Mouse (Mus musculus) limb, embryonic 12.5 days (tissue): ENCODE measurements at regions not wholly inside any gene's neighbourhood (a gene's known extent, or its start where the extent isn't known, plus 50 kb on each side); places are given as distances from the start of the nearest gene placed in this dataset.
"Not testable (repeated sequence)": the region's sequence is repeated elsewhere in the genome, so short reads cannot be mapped to it uniquely, and the experiment has no call there.

Experiments used
- ATAC-seq: fragments of 200-750 bp; cut with Nextera tagmentation; 2 replicates; pipeline ENCODE4 v1.8.0; 2017; ENCODE audit warnings: low read depth, moderate TSS enrichment; ENCODE audit not compliant: insufficient number of reproducible peaks, insufficient read depth, low FRiP score, low TSS enrichment
- H3K27ac ChIP-seq: fragments of 300-500 bp; sonication (generic); 2 replicates; pipeline ENCODE4 v1.5.1; 2016; ENCODE audit warnings: mild to moderate bottlenecking, moderate library complexity
- H3K27me3 ChIP-seq: fragments of 300-500 bp; sonication (generic); 2 replicates; pipeline ENCODE4 v1.6.1; 2016; ENCODE audit warnings: mild to moderate bottlenecking, moderate library complexity
- H3K36me3 ChIP-seq: fragments of 300-500 bp; sonication (generic); 2 replicates; pipeline ENCODE4 v1.6.1; 2016; ENCODE audit warnings: mild to moderate bottlenecking, moderate library complexity
- H3K4me1 ChIP-seq: fragments of 300-500 bp; sonication (generic); replicated peaks from 2 replicates; pipeline ENCODE4 v1.6.1; 2016
- H3K4me2 ChIP-seq: fragments of 300-500 bp; sonication (generic); 2 replicates; pipeline ENCODE4 v1.6.1; 2016; ENCODE audit warnings: mild to moderate bottlenecking, moderate library complexity
- H3K4me3 ChIP-seq: fragments of 300-500 bp; sonication (generic); replicated peaks from 2 replicates; pipeline ENCODE4 v1.5.1; 2016; ENCODE audit warnings: mild to moderate bottlenecking
- H3K9ac ChIP-seq: fragments of 300-500 bp; sonication (generic); replicated peaks from 2 replicates; pipeline ENCODE4 v1.6.1; 2016; ENCODE audit warnings: mild to moderate bottlenecking, moderate library complexity
- H3K9me3 ChIP-seq: fragments of 300-500 bp; sonication (generic); 2 replicates; pipeline ENCODE4 v1.6.1; 2016; ENCODE audit warnings: mild to moderate bottlenecking, moderate library complexity
- WGBS: fragments of 180-500 bp; shearing (Covaris S2); methylation state at CpG from one replicate; pipeline ENCODE4 v1.1.7; 2016; 5-methylcytosine and 5-hydroxymethylcytosine counted together

GRCm38 (mm10) chr1:157622156-157622555 lies 115.6 kb downstream of the Sec16b start:
- 92% methylated on average over 16 of the region's 16 CpGs for WGBS

DNA sequence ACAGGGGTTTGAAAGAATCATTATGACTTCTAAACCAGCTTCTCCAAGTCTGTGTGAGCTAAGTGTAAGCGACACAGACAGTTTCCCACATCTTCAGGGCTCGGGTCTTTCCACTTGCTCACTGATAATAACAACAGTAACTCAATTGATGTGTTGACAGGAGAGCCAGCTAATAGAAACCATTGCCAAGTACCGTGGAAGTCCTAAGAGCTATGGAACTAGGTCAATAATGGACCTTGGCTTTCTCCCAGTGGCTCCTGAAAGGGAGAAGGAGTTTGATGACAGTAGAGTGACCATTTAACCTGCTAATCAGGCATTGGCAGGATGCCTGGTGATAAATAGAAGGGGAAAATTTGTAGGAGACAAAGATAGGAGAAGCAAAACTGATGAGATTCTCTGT lies 126.1 kb downstream of the Sec16b start:
- no peaks in the 10 kb centered on the region for H3K9me3 ChIP-seq
- 57% methylated on average over 3 of the region's 3 CpGs for WGBS
- H3K36me3 ChIP-seq = no peaks in the 10 kb centered on the region
- H3K27me3 ChIP-seq = no peaks in the 10 kb centered on the region
- H3K4me2 ChIP-seq = no peak overlapping the region
- H3K4me1 ChIP-seq = no peaks in the 10 kb centered on the region; the same call in 1 of the 2 replicates
- H3K9ac ChIP-seq = no peak overlapping the region
- ATAC-seq = no peak
- H3K4me3 ChIP-seq = no peak overlapping the region
- H3K27ac ChIP-seq = no peak overlapping the region

More at GRCm38 (mm10) chr1:157622156-157622555, 115.6 kb downstream of the Sec16b start:
- H3K4me2 ChIP-seq, H3K27ac ChIP-seq, H3K9ac ChIP-seq, H3K4me1 ChIP-seq, H3K9me3 ChIP-seq, H3K36me3 ChIP-seq, ATAC-seq, H3K27me3 ChIP-seq, H3K4me3 ChIP-seq: not testable (repeated sequence)

GRCm38 (mm10) chr1:157633470-157633869 lies 126.9 kb downstream of the Sec16b start:
- no peak for ATAC-seq
- Histone ChIP-seq H3K4me3 (no peak overlapping the region), H3K4me2 (no peak overlapping the region), H3K27me3 (no peaks in the 10 kb centered on the region), H3K9me3 (no peaks in the 10 kb centered on the region), H3K27ac (no peak overlapping the region), H3K4me1 (no peaks in the 10 kb centered on the region; the same call in 1 of the 2 replicates), H3K36me3 (no peaks in the 10 kb centered on the region), H3K9ac (no peak overlapping the region)
- WGBS = 56% methylated on average over 6 of the region's 6 CpGs

- no peak for ATAC-seq
- Histone ChIP-seq H3K36me3 (no peaks in the 10 kb centered on the region), H3K4me3 (no peak overlapping the region), H3K9ac (no peak overlapping the region), H3K27me3 (no peaks in the 10 kb centered on the region), H3K9me3 (no peaks in the 10 kb centered on the region), H3K27ac (no peak overlapping the region), H3K4me2 (no peak overlapping the region), H3K4me1 (no peaks in the 10 kb centered on the region; the same call in 1 of the 2 replicates)
- WGBS = 88% methylated on average over 6 of the region's 6 CpGs
Measured at GRCm38 (mm10) chr1:157635776-157636175, 129.2 kb downstream of the Sec16b start.

DNA sequence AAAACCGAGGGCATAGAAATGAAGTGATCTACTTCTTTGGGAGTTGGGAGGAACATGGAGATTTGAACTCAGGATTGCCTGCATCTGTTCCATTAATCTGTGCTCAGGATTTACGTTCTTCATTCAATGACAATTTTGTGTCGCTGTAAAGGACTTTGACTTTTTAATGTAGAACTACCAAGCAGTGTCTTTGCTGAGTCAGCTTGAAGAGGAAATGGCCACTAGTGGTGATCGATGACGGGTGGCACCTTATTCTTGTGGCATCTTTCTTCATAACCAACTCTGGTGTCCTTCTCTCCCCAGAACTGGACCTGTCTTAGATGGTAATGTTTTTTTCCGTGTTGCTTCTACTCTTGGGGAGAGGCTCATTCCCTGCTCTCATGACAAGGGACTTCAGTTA lies 137.0 kb downstream of the Sec16b start:
- Histone ChIP-seq H3K36me3 (no peaks in the 10 kb centered on the region), H3K4me2 (no peak overlapping the region), H3K9me3 (no peaks in the 10 kb centered on the region), H3K4me3 (no peak overlapping the region), H3K27me3 (no peaks in the 10 kb centered on the region), H3K27ac (no peak overlapping the region), H3K9ac (no peak overlapping the region), H3K4me1 (no peaks in the 10 kb centered on the region)
- 88% methylated on average over 6 of the region's 6 CpGs for WGBS
- ATAC-seq = no peak

DNA sequence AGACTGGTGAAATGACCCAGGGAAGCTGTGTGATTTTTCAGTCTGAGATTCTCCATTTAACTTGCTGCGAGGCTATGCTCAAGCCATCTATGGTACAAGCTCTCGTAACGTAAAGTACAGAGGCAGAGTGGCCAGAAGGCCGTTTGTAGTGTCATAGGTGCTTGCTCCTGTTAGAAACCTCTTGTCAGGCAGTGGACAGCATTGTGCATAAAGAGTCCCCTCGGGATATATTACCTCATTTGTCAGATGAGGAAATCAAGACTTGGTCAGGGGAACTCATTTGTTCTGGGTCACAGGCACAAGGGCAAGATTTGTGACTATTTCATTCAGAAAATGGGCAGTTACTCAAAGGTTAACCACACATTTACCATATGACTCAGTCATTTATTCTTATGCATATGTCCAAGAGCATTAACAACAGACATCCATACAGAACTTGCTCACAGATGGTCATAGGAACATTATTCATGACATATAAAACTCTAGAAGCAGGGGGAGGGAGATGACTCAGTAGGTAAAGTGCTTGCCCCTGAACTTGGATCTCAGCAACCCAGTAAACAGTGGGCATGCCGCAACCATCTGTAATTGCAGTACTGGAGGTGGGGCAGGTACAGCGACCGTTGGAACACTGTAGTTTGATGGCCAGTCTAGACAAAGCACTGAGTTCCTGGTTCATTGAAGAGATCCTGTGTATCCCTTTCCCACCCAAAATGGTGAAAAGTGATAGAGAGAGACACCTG lies 139.3 kb downstream of the Sec16b start:
- H3K4me3 ChIP-seq = no peak overlapping the region
- no peaks in the 10 kb centered on the region for H3K27me3 ChIP-seq
- 82% methylated on average over 8 of the region's 8 CpGs for WGBS
- H3K27ac ChIP-seq = no peak overlapping the region
- no peak overlapping the region for H3K4me2 ChIP-seq
- no peaks in the 10 kb centered on the region for H3K4me1 ChIP-seq
- no peak for ATAC-seq
- H3K9ac ChIP-seq = no peak overlapping the region
- H3K9me3 ChIP-seq = no peaks in the 10 kb centered on the region
- no peaks in the 10 kb centered on the region for H3K36me3 ChIP-seq

GRCm38 (mm10) chr1:157655446-157655845 lies 148.9 kb downstream of the Sec16b start:
- WGBS = 83% methylated on average over 4 of the region's 4 CpGs
- Histone ChIP-seq H3K27me3 (no peaks in the 10 kb centered on the region), H3K9me3 (no peaks in the 10 kb centered on the region), H3K4me2 (no peak overlapping the region), H3K9ac (no peak overlapping the region), H3K36me3 (no peaks in the 10 kb centered on the region), H3K27ac (no peak overlapping the region), H3K4me3 (no peak overlapping the region), H3K4me1 (no peaks in the 10 kb centered on the region)
- no peak for ATAC-seq

- H3K4me1 ChIP-seq = no peaks in the 10 kb centered on the region
- H3K9me3 ChIP-seq = no peaks in the 10 kb centered on the region
- no peak overlapping the region for H3K9ac ChIP-seq
- H3K27me3 ChIP-seq = no peaks in the 10 kb centered on the region
- H3K27ac ChIP-seq = no peak overlapping the region
- no peaks in the 10 kb centered on the region for H3K36me3 ChIP-seq
- no peak overlapping the region for H3K4me2 ChIP-seq
- WGBS = 90% methylated on average over 6 of the region's 6 CpGs
- ATAC-seq = no peak
- H3K4me3 ChIP-seq = no peak overlapping the region
Measured at GRCm38 (mm10) chr1:157669626-157670025, 163.1 kb downstream of the Sec16b start.

DNA sequence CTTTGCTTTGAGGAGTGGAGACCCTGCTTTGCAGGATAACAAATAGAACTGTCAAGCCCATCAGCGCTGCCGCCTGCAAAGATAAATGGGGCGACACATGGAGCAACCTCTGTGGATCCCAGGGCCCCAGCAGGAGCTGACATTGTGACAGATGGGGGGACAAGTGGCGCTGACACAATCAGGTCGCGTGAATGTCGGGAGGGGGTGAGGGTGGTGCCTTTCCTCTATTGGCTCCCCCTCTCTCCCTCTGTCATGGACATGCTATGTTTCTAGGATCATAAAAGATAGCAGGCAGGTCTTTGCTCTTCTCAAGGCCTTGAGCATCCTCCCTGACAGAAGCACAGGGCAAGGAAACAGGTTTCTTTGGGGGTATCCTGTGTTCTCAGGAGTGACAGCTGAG lies 177.8 kb downstream of the Sec16b start:
- no peak for ATAC-seq

GRCm38 (mm10) chr1:157695198-157695597 lies 188.7 kb downstream of the Sec16b start:
- Histone ChIP-seq H3K4me2 (no peak overlapping the region), H3K4me3 (no peak overlapping the region), H3K9me3 (no peaks in the 10 kb centered on the region), H3K9ac (no peak overlapping the region), H3K4me1 (no peaks in the 10 kb centered on the region), H3K27ac (no peak overlapping the region), H3K27me3 (no peaks in the 10 kb centered on the region), H3K36me3 (no peaks in the 10 kb centered on the region)
- ATAC-seq = no peak
- WGBS = 63% methylated on average over 2 of the region's 2 CpGs

More for the DNA sequence above, 177.8 kb downstream of the Sec16b start:
- Histone ChIP-seq H3K9me3 (no peaks in the 10 kb centered on the region), H3K36me3 (no peaks in the 10 kb centered on the region), H3K9ac (no peak overlapping the region), H3K4me1 (no peaks in the 10 kb centered on the region), H3K27me3 (peaks cover 11% of the 10 kb centered on the region), H3K4me3 (no peak overlapping the region), H3K27ac (no peak overlapping the region), H3K4me2 (no peak overlapping the region)
- WGBS = 33% methylated on average over 7 of the region's 7 CpGs

- Histone ChIP-seq H3K4me1 (no peaks in the 10 kb centered on the region), H3K9me3 (no peaks in the 10 kb centered on the region), H3K9ac (no peak overlapping the region), H3K27ac (no peak overlapping the region), H3K36me3 (no peaks in the 10 kb centered on the region), H3K27me3 (no peaks in the 10 kb centered on the region), H3K4me2 (no peak overlapping the region), H3K4me3 (no peak overlapping the region)
- no peak for ATAC-seq
- 83% methylated on average over 6 of the region's 6 CpGs for WGBS
Measured at GRCm38 (mm10) chr1:157703639-157704038, 197.1 kb downstream of the Sec16b start.

GRCm38 (mm10) chr1:157705364-157705763 lies 198.8 kb downstream of the Sec16b start:
- Histone ChIP-seq H3K9ac (no peak overlapping the region), H3K36me3 (no peaks in the 10 kb centered on the region), H3K27me3 (no peaks in the 10 kb centered on the region), H3K9me3 (no peaks in the 10 kb centered on the region), H3K4me1 (no peaks in the 10 kb centered on the region), H3K27ac (no peak overlapping the region), H3K4me2 (no peak overlapping the region), H3K4me3 (no peak overlapping the region)
- ATAC-seq = no peak
- WGBS = 48% methylated on average over 4 of the region's 4 CpGs
